Mouse (Mus musculus) CD4-positive helper T cell, adult 2 months (primary cell): ENCODE measurements around the gene Per1.
"Not testable (repeated sequence)": the region's sequence is repeated elsewhere in the genome, so short reads cannot be mapped to it uniquely, and the experiment has no call there.

Experiments used
- DNase-seq: peaks from one replicate; pipeline ENCODE4 v3.0.0-alpha.2; 2012; ENCODE audit warnings: low read depth, missing footprints, low spot score

Gene Per1

GRCm38 (mm10) chr11:69080855-69081222 is 14.2 kb upstream of the Per1 start:
- no peak for DNase-seq

- no peak for DNase-seq
Observed at GRCm38 (mm10) chr11:69081613-69082012, 13.4 kb upstream of the Per1 start.

DNA sequence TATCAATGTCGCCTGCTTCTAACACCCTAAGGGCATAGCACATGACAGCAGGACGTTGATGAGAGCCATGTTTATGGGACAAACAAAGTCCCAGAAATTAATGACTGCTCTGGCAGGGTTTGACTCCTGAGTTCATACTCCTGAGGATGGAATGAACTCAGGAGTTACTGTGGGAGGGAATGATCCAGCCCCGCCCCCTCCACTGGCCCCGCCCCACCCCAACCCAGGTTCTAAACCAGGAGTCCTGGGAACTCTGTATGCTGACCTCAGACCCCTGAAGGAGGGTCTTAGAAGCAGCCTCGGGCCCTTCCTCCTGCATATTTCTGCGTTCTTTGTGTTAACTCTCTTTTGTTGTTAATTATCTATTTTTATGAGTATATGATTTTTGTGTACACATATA is 9.4 kb upstream of the Per1 start:
- no peak for DNase-seq

- DNase-seq, result no peak
Observed at GRCm38 (mm10) chr11:69086390-69086789, 8.6 kb upstream of the Per1 start.

DNA sequence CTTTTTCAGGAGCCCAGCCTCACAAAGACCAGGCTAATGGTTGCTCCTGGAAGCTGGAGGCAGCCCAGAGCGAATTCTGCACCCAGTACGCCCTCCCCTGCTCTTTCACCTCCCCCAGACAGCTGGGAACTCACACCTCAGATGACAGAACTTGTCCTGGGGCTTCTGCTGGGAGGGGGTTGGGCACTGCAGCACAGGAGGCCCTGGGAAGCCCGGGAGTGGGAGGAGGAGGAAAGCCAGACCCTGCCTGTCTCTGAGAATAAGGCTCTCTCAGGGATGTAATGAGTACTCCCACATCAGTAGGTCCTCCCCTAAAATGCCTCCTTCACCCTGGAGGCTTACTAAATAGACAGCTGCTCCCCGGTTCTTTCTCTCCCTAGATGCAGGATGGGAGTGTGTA is 7.9 kb upstream of the Per1 start:
- peak; percentile 2 for DNase-seq

DNA sequence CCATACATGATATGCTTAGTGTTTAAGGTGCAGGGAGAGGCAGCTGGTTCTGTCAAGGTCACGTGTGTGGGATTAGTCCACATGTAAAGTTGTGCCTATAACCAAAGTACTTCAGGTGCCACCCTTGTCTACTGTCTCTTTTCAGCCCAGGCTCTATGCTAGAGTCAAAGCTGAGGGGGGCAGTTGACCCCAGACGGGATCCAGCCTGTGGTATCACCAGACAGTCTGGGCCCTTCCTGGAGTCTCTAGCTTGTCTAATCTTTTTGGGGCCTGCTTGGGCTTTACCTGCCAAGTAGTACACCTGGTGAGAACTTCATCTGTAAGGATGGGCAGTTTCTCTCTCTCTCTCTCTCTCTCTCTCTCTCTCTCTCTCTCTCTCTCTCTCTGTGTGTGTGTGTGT is 7.4 kb upstream of the Per1 start:
- peak; percentile 18 for DNase-seq

- peak; percentile 93 for DNase-seq
Observed at GRCm38 (mm10) chr11:69088103-69088855, 6.7 kb upstream of the Per1 start, which contains the start of gene Vamp2. Gene Vamp2, plus strand, starts transcription at chr11:69088490.

- peak; percentile 54 for DNase-seq
Observed at GRCm38 (mm10) chr11:69088856-69089615, 6.0 kb upstream of the Per1 start.

DNA sequence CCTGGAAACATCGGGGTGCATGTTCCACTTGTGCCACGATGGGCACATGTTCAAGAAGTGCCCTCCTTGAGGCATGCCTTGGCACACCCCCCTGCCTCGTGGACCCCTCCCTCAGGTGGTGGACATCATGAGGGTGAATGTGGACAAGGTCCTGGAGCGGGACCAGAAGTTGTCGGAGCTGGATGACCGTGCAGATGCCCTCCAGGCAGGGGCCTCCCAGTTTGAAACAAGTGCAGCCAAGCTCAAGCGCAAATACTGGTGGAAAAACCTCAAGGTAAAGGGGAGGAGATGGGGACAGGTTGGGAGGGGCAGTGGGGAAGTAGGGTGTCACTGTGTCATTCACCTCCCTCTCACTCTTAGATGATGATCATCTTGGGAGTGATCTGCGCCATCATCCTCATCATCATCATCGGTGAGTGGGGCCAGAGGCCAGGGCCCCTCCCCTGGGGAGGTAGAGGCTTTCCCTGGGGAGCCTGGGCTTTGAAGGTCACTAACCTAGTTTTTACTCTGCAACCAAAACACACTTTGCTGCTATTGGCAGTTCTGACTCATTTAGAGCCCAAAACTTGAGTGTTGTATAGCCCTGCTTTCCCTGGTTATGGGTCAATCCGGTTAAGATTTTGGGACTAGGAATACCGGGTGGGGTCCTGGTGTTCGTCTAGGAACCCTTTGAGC is 5.3 kb upstream of the Per1 start:
- DNase-seq, result no peak

DNA sequence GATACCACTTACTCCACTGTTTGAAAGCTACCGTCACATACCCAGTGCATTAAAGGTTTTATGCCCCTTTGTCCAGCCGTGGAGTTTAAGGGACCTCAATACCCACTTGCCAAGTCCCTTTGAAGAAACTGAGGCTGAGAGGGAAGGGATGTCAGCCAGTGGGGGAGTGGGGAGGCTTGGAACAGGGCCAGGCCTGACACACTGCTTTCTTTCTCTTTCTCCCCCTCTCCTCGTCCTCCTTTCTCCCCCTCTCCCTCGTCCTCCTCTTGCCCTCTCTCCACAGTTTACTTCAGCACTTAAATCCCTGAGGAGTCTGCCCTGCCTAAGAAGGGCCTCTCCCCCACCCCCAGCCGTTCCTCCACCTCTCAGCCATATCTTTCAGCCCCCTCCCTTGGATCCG is 4.7 kb upstream of the Per1 start:
- no peak for DNase-seq

DNA sequence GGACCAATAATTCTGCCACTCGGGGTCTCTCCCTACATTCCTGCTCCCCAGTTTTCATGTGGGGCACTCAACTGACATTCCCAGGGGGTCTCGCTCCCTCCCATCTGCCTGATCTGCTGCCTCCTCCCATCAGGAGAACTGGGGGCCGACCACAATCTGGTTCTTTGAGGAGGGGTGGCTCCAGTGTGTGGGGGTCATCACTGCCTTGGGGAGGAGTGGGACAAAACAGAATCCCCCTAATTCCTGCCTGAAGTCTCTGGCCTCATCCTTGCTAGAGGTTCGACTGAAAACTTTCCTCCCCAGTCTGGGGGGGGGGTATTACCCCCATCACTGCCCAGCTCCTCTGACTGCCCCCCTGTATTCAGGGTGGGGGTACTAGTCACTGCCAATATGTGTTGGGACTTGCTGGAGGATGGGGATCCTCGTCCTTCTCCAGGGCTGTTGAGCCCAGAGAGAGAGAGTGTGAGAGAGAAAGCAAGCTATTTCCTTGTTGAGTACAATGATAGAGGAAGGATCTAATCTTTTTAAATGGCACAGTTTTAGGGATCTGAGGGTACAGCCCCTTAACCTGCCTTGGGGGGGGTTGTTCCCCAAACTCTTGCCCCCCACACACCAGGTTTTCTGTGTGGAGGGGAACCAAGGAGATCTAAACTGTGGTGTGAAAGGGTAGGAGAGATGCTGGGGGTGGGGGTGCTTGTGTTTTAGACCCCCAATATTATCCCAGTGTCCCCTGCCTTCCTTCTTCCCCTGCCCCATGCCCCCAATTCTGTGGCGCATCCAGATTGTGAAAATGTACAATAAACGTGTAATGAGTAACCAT is 3.2 kb upstream of the Per1 start:
- no peak for DNase-seq

GRCm38 (mm10) chr11:69092386-69092751 is 2.6 kb upstream of the Per1 start:
- peak; percentile 87 for DNase-seq

- DNase-seq, result peak; percentile 67
Observed at GRCm38 (mm10) chr11:69092871-69093270, 2.1 kb upstream of the Per1 start.

DNA sequence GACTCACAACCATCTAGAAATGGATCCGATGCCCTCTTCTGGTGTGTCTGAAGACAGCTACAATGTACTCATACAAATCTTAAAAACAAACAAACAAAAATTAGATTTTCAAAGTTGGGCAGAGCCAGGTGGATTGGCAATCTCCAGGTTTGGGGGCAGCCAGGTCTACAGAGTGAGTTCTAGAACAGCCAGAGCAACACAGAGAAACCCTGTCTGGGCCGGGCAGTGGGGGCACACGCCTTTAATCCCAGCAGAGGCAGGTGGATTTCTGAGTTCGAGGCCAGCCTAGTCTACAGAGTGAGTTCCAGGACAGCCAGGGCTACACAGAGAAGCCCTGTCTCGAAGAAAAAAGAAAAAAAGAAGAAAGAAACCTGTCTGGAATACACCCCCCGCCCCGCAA is 1.2 kb upstream of the Per1 start:
- DNase-seq, result not testable (repeated sequence)

GRCm38 (mm10) chr11:69095511-69096231 is 654 bp downstream of the Per1 start:
- peak; percentile 84 for DNase-seq

GRCm38 (mm10) chr11:69096360-69096986 is 1.5 kb downstream of the Per1 start:
- no peak for DNase-seq

DNA sequence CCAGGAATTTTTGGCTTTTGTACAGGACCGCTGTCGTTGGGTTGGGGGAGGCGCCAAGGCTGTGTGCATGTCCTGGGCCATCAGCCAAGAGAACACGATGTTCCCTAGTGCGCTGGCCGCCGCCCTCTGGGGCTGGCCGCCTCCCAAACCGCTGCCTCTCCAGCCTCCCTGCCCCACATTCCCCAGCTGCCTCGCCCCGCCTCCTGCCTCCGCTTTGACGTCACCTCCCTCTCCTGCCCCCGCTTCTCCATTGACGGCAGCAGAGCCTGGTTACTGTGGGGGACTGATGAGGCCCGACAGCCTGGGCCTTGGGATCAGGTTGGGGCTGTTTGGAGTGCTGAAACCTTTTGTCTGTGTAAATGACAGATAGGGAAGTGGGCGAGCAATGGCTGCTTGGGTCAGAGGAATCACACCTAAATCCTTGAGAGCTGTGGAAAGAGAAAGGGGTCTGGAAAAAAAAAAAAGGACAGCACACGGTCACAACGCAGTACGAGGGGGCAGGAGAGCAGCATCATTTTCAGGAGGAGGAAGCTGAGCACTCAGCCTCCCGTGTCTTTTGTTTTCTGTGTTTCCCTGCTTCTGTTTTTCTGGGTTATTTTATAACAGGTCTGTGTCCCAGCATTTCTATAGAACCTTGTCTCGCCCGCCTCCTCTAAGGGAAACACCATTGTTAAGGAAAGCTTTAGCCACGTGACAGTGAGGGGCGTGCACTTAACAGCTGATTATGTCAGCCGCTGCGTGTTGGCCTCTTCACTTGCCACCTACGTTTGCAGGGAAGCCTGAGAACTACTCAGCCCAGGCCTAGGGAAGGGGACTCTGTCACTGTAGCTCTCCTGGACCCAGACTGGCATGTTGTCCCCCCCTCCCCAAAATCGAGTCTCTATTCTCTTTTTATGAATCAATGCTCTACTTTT is 2.2 kb downstream of the Per1 start:
- peak; percentile 93 for DNase-seq

DNA sequence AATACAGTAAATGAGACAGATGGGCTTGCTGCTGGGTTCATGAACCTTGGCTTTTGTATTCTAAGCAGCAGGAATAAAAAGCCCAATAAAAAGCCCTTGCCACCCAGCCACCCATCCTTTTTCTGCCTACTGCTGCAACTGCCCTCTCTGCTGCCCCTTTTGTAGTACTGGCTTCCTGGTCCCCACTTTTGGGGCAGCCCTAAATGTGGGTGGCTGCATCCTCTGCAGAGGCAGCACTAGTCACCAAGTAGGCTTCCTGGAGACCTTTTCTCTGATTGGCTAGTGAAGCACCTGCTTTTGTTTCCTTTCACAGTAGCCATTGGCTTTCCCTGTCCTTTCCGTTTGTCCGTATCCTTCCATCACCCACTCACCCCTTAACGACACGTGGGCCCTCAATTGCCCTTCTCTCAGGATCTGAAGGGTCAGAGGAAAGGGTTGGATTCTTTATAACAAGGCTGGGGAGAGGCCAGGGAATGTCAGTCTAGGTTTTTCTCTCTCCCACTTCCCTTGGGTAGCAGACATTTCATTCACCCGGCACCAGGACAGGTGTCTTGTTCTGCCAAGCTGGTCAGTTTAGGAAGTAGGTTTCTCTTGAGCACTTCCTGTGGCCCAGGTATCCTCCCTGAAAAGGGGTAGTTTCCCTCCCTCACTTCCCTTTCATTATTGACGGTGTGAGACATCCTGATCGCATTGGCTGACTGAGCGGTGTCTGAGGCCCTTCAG is 3.2 kb downstream of the Per1 start:
- DNase-seq, result peak; percentile 85

DNA sequence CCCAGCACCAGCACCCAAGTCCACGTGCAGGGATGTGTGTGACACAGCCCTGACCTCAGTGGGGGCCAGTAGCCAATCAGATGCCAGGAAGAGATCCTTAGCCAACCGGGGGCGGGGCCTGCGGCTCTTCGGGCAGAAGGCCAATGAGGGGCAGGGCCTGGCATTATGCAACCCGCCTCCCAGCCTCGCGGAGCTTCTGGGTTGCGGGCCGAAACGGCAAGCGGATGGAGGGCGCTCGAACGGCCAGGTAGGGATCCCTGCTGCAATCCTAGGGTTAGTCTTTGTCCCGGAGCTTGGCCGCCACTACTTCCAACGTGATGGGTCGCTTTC is 3.7 kb downstream of the Per1 start:
- peak; percentile 97 for DNase-seq
